Mouse (Mus musculus) neural tube, embryonic 15.5 days (tissue): Measurements from ENCODE around the gene Ovol2. TPM values are rescaled to one million over a fixed set of nuclear protein-coding genes. Genes with fewer than 3 reads are reported as not detected.

Experiments used
- ATAC-seq: fragments of 200-750 bp; cut with Nextera tagmentation; 2 replicates; pipeline ENCODE4 v1.8.0; 2017; ENCODE audit warnings: mild to moderate bottlenecking, moderate TSS enrichment, moderate library complexity; ENCODE audit not compliant: low FRiP score
- H3K27ac ChIP-seq: fragments of 300-500 bp; sonication (generic); replicated peaks from 2 replicates; pipeline ENCODE4 v1.5.1; 2015; ENCODE audit warnings: mild to moderate bottlenecking, inconsistent platforms
- H3K27me3 ChIP-seq: fragments of 300-500 bp; sonication (generic); replicated peaks from 2 replicates; pipeline ENCODE4 v1.6.1; 2015; ENCODE audit warnings: inconsistent platforms
- H3K36me3 ChIP-seq: fragments of 300-500 bp; sonication (generic); 2 replicates; pipeline ENCODE4 v1.6.1; 2015; ENCODE audit warnings: inconsistent platforms
- H3K4me1 ChIP-seq: fragments of 300-500 bp; sonication (generic); 2 replicates; pipeline ENCODE4 v1.6.1; 2015; ENCODE audit warnings: inconsistent platforms
- H3K4me2 ChIP-seq: fragments of 300-500 bp; sonication (generic); 2 replicates; pipeline ENCODE4 v1.6.1; 2015; ENCODE audit warnings: inconsistent platforms, mild to moderate bottlenecking, moderate library complexity
- H3K4me3 ChIP-seq: fragments of 300-500 bp; sonication (generic); replicated peaks from 2 replicates; pipeline ENCODE4 v1.5.1; 2015; ENCODE audit warnings: mild to moderate bottlenecking, inconsistent platforms
- H3K9ac ChIP-seq: fragments of 300-500 bp; sonication (generic); replicated peaks from 2 replicates; pipeline ENCODE4 v1.6.1; 2015; ENCODE audit warnings: mild to moderate bottlenecking, inconsistent platforms
- H3K9me3 ChIP-seq: fragments of 300-500 bp; sonication (generic); replicated peaks from 2 replicates; pipeline ENCODE4 v1.6.1; 2016; ENCODE audit warnings: inconsistent platforms
- WGBS: fragments of 180-500 bp; shearing (Covaris S2); methylation state at CpG from one replicate; pipeline ENCODE4 v1.1.7; 2015; ENCODE audit warnings: mixed read lengths; 5-methylcytosine and 5-hydroxymethylcytosine counted together
- polyA plus RNA-seq: library from polyadenylated mRNA; unstranded; fragments of >200 nt; fragmentation: Nextera tagmentation; extraction: Ambion mirVana; gene quantifications from 2 replicates; pipeline ENCODE4 v1.2.1, GENCODE M21; 2015

Gene Ovol2
- polyA plus RNA-seq, 1 experiment from 2014 or later = not detected

GRCm38 (mm10) chr2:144265120-144265488, 66.8 kb downstream of the Ovol2 start:
- H3K36me3 ChIP-seq = peaks cover 5% of the 10 kb centered on the region; the same call in 1 of the 2 replicates

GRCm38 (mm10) chr2:144264398-144265119, 67.4 kb downstream of the Ovol2 start:
- Histone ChIP-seq H3K36me3 (peaks cover 6% of the 10 kb centered on the region), H3K27me3 (no peaks in the 10 kb centered on the region), H3K4me1 (peaks cover 33% of the 10 kb centered on the region), H3K4me3 (no peak overlapping the region), H3K4me2 (no peak overlapping the region), H3K27ac (no peak overlapping the region), H3K9me3 (no peaks in the 10 kb centered on the region), H3K9ac (no peak overlapping the region)
- WGBS = 78% methylated on average over 5 of the region's 5 CpGs
- ATAC-seq = no peak

More at GRCm38 (mm10) chr2:144265120-144265488, 66.8 kb downstream of the Ovol2 start:
- H3K9ac ChIP-seq = no peak overlapping the region
- no peak overlapping the region for H3K4me3 ChIP-seq
- no peak for ATAC-seq
- H3K4me2 ChIP-seq = no peak overlapping the region
- no peaks in the 10 kb centered on the region for H3K27me3 ChIP-seq
- 74% methylated on average over 3 of the region's 3 CpGs for whole genome bisulfite sequencing
- no peak overlapping the region for H3K27ac ChIP-seq
- no peaks in the 10 kb centered on the region for H3K9me3 ChIP-seq
- H3K4me1 ChIP-seq = peaks cover 34% of the 10 kb centered on the region

- H3K27me3 ChIP-seq = no peaks in the 10 kb centered on the region
- H3K4me3 ChIP-seq = no peak overlapping the region
- H3K4me2 ChIP-seq = no peak overlapping the region
- no peaks in the 10 kb centered on the region for H3K9me3 ChIP-seq
- peaks cover 24% of the 10 kb centered on the region for H3K36me3 ChIP-seq
- WGBS = 85% methylated on average over 2 of the region's 2 CpGs
- H3K27ac ChIP-seq = no peak overlapping the region
- H3K9ac ChIP-seq = no peak overlapping the region
- peaks cover 16% of the 10 kb centered on the region for H3K4me1 ChIP-seq
- no peak for ATAC-seq
Measured at GRCm38 (mm10) chr2:144262837-144263236, 69.1 kb downstream of the Ovol2 start.

Other genes starting within 250 kb of the Ovol2 start
- 13.3 and 15.5 TPM in 2 replicates for gene Mgme1, start 61.5 kb downstream of the Ovol2 start, polyA plus RNA-seq
- gene Snx5, start 61.2 kb downstream of the Ovol2 start, polyA plus RNA-seq = 74.4 and 93.8 TPM in 2 replicates
- gene Kat14, start 36.8 kb upstream of the Ovol2 start, polyA plus RNA-seq = 24.3 and 25.6 TPM in 2 replicates
- 1.4 TPM in 1 of 2 replicates, not detected in the other for gene Pet117, start 36.9 kb upstream of the Ovol2 start, polyA plus RNA-seq
- 17.2 and 17.5 TPM in 2 replicates for gene Dzank1, start 195.3 kb upstream of the Ovol2 start, polyA plus RNA-seq
- gene Polr3f, start 195.6 kb upstream of the Ovol2 start, polyA plus RNA-seq = 22.5 and 23.2 TPM in 2 replicates
- gene Rbbp9, start 218.7 kb upstream of the Ovol2 start, polyA plus RNA-seq = 49.4 and 50.1 TPM in 2 replicates
- 61.2 and 66.0 TPM in 2 replicates for gene Sec23b, start 224.1 kb upstream of the Ovol2 start, polyA plus RNA-seq